Mouse (Mus musculus): ENCODE data around the gene Utrn. TPM values are rescaled to one million over a fixed set of nuclear protein-coding genes. Genes with fewer than 3 reads are reported as not detected.

Utrn gene
- total RNA-seq, 1 experiment from 2014 or later, result 95.5 TPM

GRCm38 (mm10) chr10:12869846-12870245 lies 681 bp upstream of the Utrn start:
- no peak for DNase-seq

DNA sequence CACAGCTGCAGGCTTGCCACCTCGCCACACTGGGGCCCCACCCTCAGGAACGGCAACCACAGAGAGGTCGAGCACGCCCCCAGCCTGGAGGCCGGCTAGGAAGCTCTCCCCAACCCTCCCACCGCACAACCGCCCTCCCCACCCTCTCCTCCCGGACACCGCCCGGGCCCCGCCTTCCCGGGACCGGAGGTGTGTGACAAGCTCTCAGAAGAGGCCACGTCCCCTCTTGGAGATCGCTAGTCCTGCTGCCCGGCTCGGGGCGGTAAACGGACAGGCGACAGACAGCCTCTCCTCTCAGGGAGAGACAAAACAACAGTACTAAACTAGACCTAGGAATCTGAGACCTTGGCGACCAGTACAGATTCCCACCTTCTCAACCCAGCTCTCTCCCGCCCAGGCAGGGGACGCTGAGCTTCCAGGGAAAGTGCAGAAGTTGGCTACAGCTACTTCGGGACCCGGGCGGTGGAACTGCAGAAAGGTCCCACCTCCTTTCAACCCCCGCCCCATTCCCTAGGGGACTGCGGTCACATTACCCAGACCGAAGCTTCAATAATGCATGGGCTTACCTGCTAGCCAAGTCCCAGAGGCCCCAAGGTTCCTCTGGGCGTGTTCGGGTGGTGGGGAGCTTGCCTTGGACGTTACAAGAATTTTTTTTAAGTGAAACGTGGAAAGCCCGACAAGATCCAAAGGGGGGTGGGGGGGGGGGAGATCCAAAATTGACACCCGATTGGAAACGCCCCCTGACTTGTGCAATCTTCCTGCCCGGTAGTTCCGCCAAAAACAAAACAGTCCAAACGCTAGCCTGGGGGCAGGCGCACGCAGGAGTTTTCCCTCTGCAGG lies 756 bp downstream of the Utrn start:
- peak; percentile 93 for DNase-seq

DNA sequence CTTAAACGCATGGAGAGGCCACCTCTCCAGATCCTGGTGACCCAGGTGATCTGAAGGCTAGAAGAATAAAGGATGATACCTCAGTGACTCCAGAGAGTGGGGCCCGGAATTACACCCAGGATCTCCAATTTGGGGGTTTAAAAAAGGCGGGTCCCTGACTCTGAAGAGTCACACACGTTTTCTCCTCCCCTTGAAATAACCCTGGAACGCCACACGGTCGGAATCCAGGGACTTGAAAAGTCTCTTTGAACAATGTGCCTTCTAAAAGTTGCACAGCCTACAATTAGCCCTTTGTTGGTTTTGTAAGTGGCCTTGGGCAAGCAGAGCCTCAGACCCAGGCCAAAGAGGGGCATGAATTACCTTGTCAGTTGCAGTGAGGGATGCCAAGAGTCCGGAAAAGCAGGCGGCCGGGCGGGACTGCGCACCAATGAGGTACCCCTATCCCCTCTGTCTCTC lies 1.4 kb downstream of the Utrn start:
- no peak for DNase-seq

DNA sequence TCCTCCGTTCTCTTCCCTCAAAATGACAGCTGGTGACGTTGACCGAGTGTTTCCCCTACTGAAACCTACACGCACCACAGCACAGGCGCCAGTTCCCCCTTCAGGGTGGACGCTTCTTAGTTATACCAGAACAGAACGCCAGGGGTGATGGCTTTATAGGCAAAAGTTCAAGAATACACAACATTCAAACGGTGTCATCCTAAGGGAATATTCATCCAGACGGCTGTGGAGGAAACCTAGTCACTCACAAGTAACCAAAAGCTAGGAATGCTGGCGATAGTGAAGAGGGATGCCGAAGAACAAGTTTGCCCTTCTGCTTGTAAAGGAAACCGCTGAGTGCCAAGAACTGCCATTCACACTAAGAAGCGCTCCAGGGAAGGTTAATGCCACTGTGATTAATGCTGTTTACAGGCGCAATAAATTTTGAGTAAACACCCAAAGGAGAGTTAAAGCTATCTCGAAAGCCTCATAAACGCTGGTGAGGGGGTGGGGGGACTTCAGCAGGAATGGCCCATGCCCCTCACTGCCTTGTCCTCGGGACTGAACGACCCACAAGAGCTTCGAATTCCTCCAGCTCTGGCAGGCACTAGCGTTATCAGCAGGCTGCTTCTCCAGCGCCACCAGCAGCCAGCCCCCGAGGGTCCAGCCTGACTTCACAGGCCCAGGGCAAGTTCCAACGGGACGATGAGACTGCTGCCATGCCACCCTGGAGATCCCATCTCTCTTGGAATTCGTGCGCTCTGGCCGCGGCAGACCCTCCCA lies 2.0 kb downstream of the Utrn start:
- DNase-seq, result peak; percentile 66

DNA sequence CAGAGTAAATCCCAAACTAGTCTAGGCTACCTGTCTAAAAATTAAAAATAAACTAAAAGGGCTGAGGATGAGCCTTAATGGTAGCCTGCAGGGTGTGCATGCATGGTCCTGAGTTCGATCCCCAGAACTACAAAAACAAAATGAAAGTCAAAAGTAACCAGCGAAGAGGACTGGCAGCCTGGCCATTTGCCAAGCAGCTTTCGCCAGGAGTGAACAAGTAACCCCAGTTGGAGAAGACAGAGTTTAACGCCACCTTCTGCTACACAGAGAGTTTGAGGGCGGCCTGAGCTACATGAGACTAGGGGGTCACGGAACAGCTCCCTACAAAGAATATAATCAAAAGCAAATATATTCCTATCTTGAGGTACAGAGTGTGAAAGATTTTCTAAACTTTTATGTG lies 4.0 kb downstream of the Utrn start:
- peak; percentile 52 for DNase-seq

- peak; percentile 26 for DNase-seq
Measured at GRCm38 (mm10) chr10:12863581-12863980, 5.6 kb downstream of the Utrn start.

DNA sequence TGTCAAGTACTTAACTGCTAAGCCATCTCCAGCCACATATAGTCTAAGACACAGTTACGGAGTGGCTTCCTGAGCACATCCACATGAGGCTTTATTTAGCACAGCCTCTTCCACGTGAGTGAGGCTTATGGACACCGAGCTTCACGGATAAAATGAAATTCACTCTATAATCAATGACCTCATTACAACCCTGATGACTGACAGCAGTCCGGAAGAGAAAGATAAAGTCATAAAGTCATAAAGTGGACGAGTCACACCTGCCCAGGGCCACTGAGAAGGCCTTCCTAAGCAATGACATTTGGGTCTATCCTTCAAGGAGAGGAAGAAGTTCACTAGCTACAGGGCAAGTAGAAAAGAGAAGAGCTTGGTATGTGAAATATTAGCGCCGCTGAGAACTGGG lies 7.1 kb downstream of the Utrn start:
- DNase-seq, result no peak

DNA sequence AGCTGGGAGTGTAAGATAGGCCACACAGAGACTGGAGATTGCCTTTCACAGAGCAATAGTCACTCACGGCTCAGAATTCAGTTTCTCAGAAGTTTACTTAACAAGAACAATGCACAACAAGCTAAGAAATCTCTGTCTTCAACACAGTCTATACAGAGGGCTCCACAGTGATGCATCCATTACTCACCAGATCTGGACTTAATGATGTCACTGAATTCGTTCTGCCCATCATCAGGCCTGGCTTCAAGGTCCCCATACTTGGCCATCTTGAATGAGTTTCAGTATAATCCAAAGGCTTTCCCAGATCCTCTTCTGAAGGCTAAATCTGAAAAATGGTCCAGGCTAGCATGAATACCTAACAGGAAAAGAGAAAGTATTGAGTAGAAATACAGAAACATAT lies 7.8 kb downstream of the Utrn start:
- peak; percentile 14 for DNase-seq

GRCm38 (mm10) chr10:12860765-12861164 lies 8.4 kb downstream of the Utrn start:
- no peak for DNase-seq

DNA sequence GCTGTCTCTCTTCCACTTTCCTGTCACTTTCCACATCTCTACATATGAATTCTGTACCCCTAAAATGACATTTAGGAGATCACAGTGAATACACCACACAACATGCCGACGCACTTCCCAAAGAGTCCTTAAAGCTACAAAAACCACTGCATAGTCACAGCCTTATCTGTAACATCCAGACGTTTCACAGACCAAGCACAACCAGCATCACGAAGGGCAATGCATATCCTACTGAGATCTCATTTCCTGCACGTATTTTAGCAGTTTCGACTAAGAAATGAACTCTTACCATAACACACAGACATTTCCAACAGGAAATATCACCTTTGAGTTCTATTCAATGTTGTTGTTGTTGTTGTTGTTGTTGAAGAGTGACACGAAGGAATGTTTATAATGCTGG lies 8.8 kb downstream of the Utrn start:
- no peak for DNase-seq

DNA sequence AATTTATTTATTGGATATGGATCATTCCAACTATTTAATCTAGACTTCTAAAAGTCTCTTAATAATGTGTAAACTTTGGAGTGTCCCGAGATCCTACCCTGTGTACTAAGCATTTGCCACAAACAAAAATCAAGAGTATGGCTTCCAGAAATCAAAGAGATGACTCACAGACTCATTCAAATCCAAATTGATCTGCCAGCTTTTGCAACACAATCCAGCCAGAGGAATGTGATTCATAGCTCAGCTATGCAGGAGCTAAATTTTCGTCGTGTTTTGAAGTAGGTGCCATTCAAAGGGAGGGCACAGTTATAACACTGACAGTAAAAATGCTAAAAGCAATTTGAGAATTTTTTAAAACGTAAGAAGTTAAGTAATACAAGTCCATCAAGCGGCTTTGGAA lies 11.1 kb downstream of the Utrn start:
- DNase-seq, result no peak

DNA sequence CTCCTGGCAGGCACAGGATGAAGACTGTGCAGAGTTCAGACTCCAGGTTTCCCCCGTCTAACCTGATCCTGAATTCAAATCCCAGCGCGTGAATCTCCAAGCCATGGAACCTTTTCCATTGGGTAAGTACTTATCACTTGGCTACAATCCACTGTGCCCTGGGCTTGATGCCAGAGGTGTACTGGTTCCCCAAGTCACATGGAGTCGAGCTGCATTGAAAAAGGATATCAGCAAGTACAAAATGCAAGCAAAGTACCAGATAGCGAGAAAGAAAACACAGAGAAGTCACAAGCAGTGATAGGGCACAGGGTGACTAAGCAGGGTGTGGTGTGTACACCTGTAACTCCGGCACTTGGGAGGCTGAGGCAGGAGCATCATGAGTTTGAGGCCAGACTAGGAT lies 14.9 kb downstream of the Utrn start:
- peak; percentile 77 for DNase-seq

DNA sequence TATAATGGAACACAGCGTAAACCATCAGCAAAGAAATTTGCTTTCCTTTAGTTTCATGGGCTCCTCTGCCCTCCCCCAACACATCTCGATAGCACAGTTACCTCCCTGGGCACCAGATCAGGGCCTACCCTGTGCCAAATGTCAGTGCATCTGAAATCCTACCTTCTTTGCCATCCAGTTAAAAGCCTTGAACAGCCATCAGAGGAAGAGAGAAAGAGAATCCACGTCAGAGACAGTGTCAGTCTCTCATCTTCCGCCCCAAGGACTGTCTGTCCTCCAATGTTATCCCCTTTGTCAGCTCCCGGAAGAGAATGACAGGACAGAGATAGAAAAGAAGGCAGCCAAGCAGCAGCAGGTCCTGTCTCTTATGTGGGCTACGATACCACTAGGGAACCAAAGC lies 15.4 kb downstream of the Utrn start:
- peak; percentile 69 for DNase-seq

DNA sequence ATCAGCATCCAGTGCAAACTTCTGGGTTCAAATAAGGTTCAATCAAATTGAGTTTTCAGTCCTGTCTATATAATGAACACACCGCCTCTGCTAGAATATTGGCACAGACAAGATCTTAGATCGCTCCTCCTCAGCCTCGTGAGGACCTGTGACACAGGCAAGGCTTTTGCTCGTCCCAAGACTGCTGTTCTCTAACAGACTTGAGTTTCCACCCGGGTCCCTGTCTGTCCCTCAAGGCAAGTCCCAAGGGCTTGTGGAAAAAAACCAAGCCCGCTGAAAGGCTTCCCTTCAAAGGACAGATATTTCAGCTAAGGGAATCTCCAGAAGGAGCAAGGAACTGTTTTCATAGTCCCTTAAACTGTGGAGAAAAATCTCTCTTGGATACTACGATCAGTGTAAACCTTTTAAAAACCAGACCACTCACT lies 16.0 kb downstream of the Utrn start:
- peak; percentile 32 for DNase-seq

- DNase-seq, result peak; percentile 25
Measured at GRCm38 (mm10) chr10:12852416-12853195, 16.6 kb downstream of the Utrn start.

DNA sequence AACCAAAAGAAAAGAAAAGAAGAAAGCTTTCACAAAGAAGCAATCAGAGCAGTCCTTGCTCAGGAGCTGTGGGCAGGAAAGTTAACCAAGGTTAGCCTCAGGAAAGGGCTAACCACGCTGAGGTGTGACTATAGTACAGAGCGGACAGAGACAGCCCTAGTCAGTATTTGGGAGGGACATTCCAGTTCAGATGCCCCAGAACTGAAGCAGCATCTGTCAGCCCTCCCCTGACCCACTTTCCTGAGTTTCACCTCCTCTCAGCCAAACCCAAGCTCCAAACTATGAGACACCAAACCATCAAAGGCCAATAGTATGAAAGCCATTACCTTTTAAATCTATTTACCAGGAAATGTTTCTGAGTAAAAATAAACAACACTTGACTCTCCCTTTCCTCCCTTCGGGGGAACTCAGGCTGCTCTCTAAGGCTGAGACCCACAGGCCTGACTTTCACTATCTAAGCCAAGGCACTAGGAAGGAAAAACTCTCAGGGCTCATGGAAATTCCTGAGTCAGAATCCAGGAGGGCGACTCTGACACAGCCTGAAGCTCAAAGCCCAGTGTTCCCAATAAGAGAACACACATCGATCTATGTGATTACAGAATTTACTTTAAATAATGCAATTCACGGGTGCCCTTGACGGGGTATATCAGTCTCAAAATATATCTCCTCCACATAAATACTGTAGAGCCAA lies 18.2 kb downstream of the Utrn start:
- no peak for DNase-seq

DNA sequence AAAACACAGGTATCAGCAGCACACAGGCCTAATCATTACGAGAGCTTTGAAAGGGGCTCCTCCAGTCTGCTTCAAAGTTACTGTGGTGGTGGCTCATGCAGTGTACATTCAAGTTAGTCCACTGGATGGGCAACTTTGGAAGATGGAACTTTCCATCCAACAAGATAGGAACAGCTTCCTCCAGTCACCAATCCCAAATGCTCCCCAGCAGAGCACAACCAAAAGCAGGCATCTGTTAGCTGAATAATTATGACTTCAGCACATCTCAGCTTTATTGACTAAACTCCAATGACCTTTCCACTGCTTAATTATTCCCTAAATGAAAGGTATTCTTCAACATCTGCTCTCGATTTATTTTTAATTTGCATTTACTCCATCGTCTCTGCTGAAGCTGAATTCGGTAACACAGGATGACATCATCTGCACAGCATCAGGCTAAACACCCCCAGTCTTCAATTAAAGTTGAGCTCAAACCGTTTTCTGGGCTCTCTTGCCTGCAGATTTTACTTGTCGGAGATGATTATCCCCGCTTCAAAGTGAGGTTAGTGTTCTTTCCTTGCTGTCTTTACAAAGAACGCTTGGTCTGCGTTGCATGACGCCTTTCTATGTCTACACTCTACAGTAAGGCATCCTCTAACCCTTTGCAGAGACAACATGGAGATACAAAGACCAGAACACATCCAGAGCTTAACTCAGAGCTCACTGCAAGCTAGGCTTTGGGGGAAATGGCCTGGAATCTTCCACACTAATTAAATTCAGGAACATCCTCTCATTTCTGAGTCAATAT lies 20.6 kb downstream of the Utrn start:
- DNase-seq, result no peak

GRCm38 (mm10) chr10:12842543-12842942 lies 26.6 kb downstream of the Utrn start:
- DNase-seq, result no peak

- DNase-seq, result no peak
Measured at GRCm38 (mm10) chr10:12841497-12841896, 27.7 kb downstream of the Utrn start.

GRCm38 (mm10) chr10:12837636-12838035 lies 31.5 kb downstream of the Utrn start:
- peak; percentile 61 for DNase-seq

All from adrenal gland, postnatal 14 days (tissue).